In the genomic region with DNA sequence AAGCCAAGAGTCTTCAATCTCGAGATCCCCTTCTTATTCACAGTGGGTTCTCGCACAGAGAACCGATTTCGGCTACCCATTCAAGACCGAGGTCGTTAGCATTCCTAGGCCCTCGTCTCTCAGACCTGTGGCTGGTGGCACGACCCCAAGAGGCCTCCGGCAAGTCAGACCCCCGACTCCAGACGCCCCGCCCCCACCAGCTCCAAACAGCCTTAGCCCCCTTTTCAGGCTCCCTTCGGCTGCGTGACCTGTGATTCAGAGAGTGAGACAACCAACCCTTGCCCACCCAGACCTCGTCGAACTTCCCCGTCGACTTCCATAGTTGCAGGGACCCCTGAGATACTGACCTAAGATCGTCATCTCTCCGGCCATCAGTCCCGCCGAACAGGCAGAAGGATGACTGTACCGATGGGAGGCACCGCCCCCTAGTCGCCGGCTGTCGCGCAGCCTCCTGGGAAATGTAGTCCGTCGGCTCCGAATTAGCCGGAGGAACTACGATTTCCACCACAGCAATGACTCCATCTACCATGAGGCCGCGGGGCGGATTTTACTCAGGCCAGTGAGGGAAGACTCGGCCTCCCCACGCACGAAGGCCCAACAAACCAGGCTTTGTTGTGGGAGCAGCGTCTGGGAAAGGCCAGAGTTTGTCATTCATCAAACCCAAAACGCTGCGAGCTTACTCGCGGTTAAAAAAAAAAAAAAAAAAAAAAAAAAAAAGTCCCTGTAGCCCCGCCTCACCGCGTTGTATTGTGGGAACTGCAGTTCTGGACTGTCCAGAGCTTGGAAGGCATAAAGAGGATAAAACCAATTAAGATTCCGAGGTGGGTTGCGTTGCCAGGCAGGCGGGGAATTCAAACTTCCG, we compare ENCODE assay signal across 8 mouse cellular contexts. TPM values are rescaled to one million over a fixed set of nuclear protein-coding genes. Genes with fewer than 3 reads are reported as not detected.
DNase-seq lines count a peak whose midpoint lies in the region; ATAC-seq and TF ChIP-seq lines count a peak whose summit lies in the region.

A gene (minus strand): TSS at position 717 of the 862 bp plus-strand sequence.

- TF ChIP-seq CTCF in kidney, postnatal 0 days (IDR thresholded peaks at IDR 0.05; ENCODE audit: low read depth), result peak; percentile 34

- peak; percentile 96 for DNase-seq in CD4-positive helper T cell, adult 2 months (ENCODE audit: low read depth, low spot score)
- peak; percentile 97 for DNase-seq in brain, embryonic 18.5 days (ENCODE audit: low read depth, low spot score)
- DNase-seq in kidney, postnatal 0 days (ENCODE audit: low spot score), result peak; percentile 99
- peak; percentile 92 for DNase-seq in liver, embryonic 11.5 days (ENCODE audit: low spot score)
- DNase-seq in naive thymus-derived CD4-positive, alpha-beta T cell, adult 2 months (ENCODE audit: low read depth), result peak; percentile 94

- H3K9ac ChIP-seq in heart, embryonic 12.5 days, result peak within 1 kb of the TSS; percentile 79
- H3K9ac ChIP-seq in kidney, postnatal 0 days (ENCODE audit: low read depth, low read length), result peak within 1 kb of the TSS; percentile 55; the same call in 1 of the 2 replicates
- H3K9ac ChIP-seq in liver, embryonic 11.5 days (ENCODE audit: low read depth, low read length), result peak within 1 kb of the TSS; percentile 72
- H3K9ac ChIP-seq in stomach, embryonic 14.5 days (replicated peaks; ENCODE audit: low read depth, low read length), result peak within 1 kb of the TSS; percentile 55

- H3K27me3 ChIP-seq in heart, embryonic 12.5 days (replicated peaks), result no peaks in the 10 kb centered on the region
- no peaks in the 10 kb centered on the region for H3K27me3 ChIP-seq in kidney, postnatal 0 days (ENCODE audit: insufficient read depth, low read length)
- no peaks in the 10 kb centered on the region for H3K27me3 ChIP-seq in liver, embryonic 11.5 days (replicated peaks; ENCODE audit: control insufficient read depth, insufficient read depth, low read length)
- no peaks in the 10 kb centered on the region for H3K27me3 ChIP-seq in stomach, embryonic 14.5 days (ENCODE audit: control insufficient read depth, insufficient read depth, low read length)

- H3K9me3 ChIP-seq in heart, embryonic 12.5 days (replicated peaks), result no peaks in the 10 kb centered on the region
- H3K9me3 ChIP-seq in kidney, postnatal 0 days (replicated peaks; ENCODE audit: low read length), result no peaks in the 10 kb centered on the region
- H3K9me3 ChIP-seq in liver, embryonic 11.5 days (ENCODE audit: control insufficient read depth, low read length), result no peaks in the 10 kb centered on the region
- H3K9me3 ChIP-seq in stomach, embryonic 14.5 days (ENCODE audit: control insufficient read depth, low read depth, low read length), result no peaks in the 10 kb centered on the region

- 0 out of 2 replicates have a peak, but pooled peaks cover 6% of the 10 kb centered on the region for H3K4me1 ChIP-seq in heart, embryonic 12.5 days (replicated peaks)
- H3K4me1 ChIP-seq in kidney, postnatal 0 days (replicated peaks; ENCODE audit: insufficient read depth, low read length), result no peaks in the 10 kb centered on the region
- 0 out of 2 replicates have a peak, but pooled peaks cover 3% of the 10 kb centered on the region for H3K4me1 ChIP-seq in liver, embryonic 11.5 days (replicated peaks; ENCODE audit: control insufficient read depth, insufficient read depth, low read length)
- H3K4me1 ChIP-seq in stomach, embryonic 14.5 days (ENCODE audit: control insufficient read depth, insufficient read depth, low read length), result peaks cover 4% of the 10 kb centered on the region; the same call in 1 of the 2 replicates

- H3K36me3 ChIP-seq in heart, embryonic 12.5 days, result peaks cover 24% of the 10 kb centered on the region
- no peaks in the 10 kb centered on the region for H3K36me3 ChIP-seq in kidney, postnatal 0 days (ENCODE audit: insufficient read depth, low read length)
- H3K36me3 ChIP-seq in liver, embryonic 11.5 days (ENCODE audit: control insufficient read depth, insufficient read depth, low read length), result 0 out of 2 replicates have a peak, but pooled peaks cover 8% of the 10 kb centered on the region
- peaks cover 10% of the 10 kb centered on the region for H3K36me3 ChIP-seq in stomach, embryonic 14.5 days (ENCODE audit: control insufficient read depth, insufficient read depth, low read length)

- H3K4me2 ChIP-seq in heart, embryonic 12.5 days, result peak within 1 kb of the TSS; percentile 81
- H3K4me2 ChIP-seq in kidney, postnatal 0 days (ENCODE audit: low read length), result peak within 1 kb of the TSS; percentile 80
- peak within 1 kb of the TSS; percentile 72 for H3K4me2 ChIP-seq in liver, embryonic 11.5 days
- peak within 1 kb of the TSS; percentile 64 for H3K4me2 ChIP-seq in stomach, embryonic 14.5 days (replicated peaks; ENCODE audit: low read depth, low read length)

- H3K27ac ChIP-seq in heart, embryonic 12.5 days (ENCODE audit: poor library complexity, severe bottlenecking), result peak within 1 kb of the TSS; percentile 54; the same call in 1 of the 2 replicates
- peak within 1 kb of the TSS; percentile 68; the same call in 1 of the 2 replicates for H3K27ac ChIP-seq in kidney, postnatal 0 days
- 0 out of 2 replicates have a peak within 1 kb of the TSS, but pooled peaks have one; percentile 59 for H3K27ac ChIP-seq in liver, embryonic 11.5 days (ENCODE audit: low read depth, low read length)
- H3K27ac ChIP-seq in stomach, embryonic 14.5 days (ENCODE audit: low read length), result peak within 1 kb of the TSS; percentile 33

- peak; percentile 97 for ATAC-seq in erythroid progenitor cell, adult 5-6 weeks (replicated peaks; ENCODE audit: low FRiP score, poor library complexity, severe bottlenecking)
- ATAC-seq in heart, embryonic 12.5 days (ENCODE audit: insufficient number of reproducible peaks, low FRiP score), result peak; percentile 97
- ATAC-seq in kidney, postnatal 0 days (replicated peaks; ENCODE audit: low FRiP score, low read depth), result peak; percentile 99
- peak; percentile 97 for ATAC-seq in liver, embryonic 11.5 days (replicated peaks; ENCODE audit: low FRiP score)
- peak; percentile 98 for ATAC-seq in stomach, embryonic 14.5 days (ENCODE audit: insufficient number of reproducible peaks, insufficient read depth, low FRiP score, low read depth)

- peak within 1 kb of the TSS; percentile 71 for H3K4me3 ChIP-seq in heart, embryonic 12.5 days
- H3K4me3 ChIP-seq in kidney, postnatal 0 days (replicated peaks; ENCODE audit: low read depth, low read length), result peak within 1 kb of the TSS; percentile 73
- peak within 1 kb of the TSS; percentile 67 for H3K4me3 ChIP-seq in liver, embryonic 11.5 days (ENCODE audit: low read depth, low read length)
- H3K4me3 ChIP-seq in stomach, embryonic 14.5 days (ENCODE audit: low read depth, low read length), result peak within 1 kb of the TSS; percentile 67

- under 1% methylated on average over 51 of the region's 51 CpGs for WGBS in heart, embryonic 12.5 days
- WGBS in kidney, postnatal 0 days, result under 1% methylated on average over 51 of the region's 51 CpGs
- WGBS in liver, embryonic 11.5 days, result under 1% methylated on average over 51 of the region's 51 CpGs
- WGBS in stomach, embryonic 14.5 days, result under 1% methylated on average over 51 of the region's 51 CpGs

RNA-seq across cellular contexts. Expression of the gene that starts here (rescaled TPM):
- 7.2 and 10.5 TPM in 2 replicates for total RNA-seq in erythroid progenitor cell, adult 5-6 weeks (2015; ENCODE audit: low replicate concordance)
- total RNA-seq in erythroid progenitor cell, adult 5-6 weeks (2017; ENCODE audit: low replicate concordance), result 9.0 and 10.9 TPM in 2 replicates
- 26.4 and 28.2 TPM in 2 replicates for polyA plus RNA-seq in heart, embryonic 12.5 days (2016; fragmentation: Nextera tagmentation; extraction: Ambion mirVana)
- 27.7 and 30.0 TPM in 2 replicates for polyA plus RNA-seq in kidney, postnatal 0 days (2015; fragmentation: Nextera tagmentation; extraction: Ambion mirVana)
- 20.5 and 21.5 TPM in 2 replicates for polyA plus RNA-seq in liver, embryonic 11.5 days (2014; fragmentation: Nextera tagmentation; extraction: Ambion mirVana)
- 33.6 and 38.1 TPM in 2 replicates for polyA plus RNA-seq in stomach, embryonic 14.5 days (2014; fragmentation: Nextera tagmentation; extraction: Ambion mirVana)

Comparison
In these comparisons a context has a peak if more than half of its experiments do, and no peak if none do; other contexts are left out.
1. Peak in every context shown above with its lines: DNase-seq, ATAC-seq, H3K4me3 ChIP-seq and H3K27ac ChIP-seq.